Mouse (Mus musculus): ENCODE measurements around the gene Anp32a. TPM values are rescaled to one million over a fixed set of nuclear protein-coding genes. Genes with fewer than 3 reads are reported as not detected.

The Anp32a gene
- polyA plus RNA-seq, 1 experiment: 58.2 TPM

DNA sequence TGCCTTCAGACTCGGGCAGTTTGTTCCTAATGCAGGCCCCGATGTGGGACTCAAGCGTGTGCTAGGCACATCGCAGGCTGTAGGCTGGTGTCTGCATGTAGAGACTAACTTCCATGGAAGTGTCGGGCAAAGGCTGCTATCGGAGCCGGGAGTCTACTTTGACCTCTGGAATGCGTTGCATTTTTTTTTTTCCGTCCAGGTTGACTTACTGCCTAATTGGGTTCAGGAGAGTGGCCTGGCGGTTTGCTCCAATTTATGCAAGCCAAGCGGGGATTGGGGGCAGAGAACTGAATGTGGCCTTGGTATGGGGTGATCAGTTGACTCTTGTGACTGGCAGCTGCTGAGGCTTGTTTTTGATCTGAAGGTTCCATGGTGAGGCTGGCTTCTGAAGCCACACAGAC, 4.0 kb downstream of the Anp32a start:
- TF ChIP-seq POLR2A (IDR thresholded peaks at IDR 0.05; ENCODE audit: borderline replicate concordance, extremely low read depth, low read depth, low read length) (0 out of 2 replicates have a peak, but pooled peaks have one; percentile 11), CTCF (IDR thresholded peaks at IDR 0.05; ENCODE audit: insufficient read depth, low read length) (no peak)
- 16% methylated on average over 11 of the region's 11 CpGs for WGBS
- Histone ChIP-seq H3K4me1 (ENCODE audit: control insufficient read depth, insufficient read depth, low read length) (peaks cover 19% of the 10 kb centered on the region), H3K4me3 (replicated peaks; ENCODE audit: extremely low read depth, low read depth, low read length) (peak overlapping the region; percentile 96)
- peak; percentile 42 for DNase-seq

DNA sequence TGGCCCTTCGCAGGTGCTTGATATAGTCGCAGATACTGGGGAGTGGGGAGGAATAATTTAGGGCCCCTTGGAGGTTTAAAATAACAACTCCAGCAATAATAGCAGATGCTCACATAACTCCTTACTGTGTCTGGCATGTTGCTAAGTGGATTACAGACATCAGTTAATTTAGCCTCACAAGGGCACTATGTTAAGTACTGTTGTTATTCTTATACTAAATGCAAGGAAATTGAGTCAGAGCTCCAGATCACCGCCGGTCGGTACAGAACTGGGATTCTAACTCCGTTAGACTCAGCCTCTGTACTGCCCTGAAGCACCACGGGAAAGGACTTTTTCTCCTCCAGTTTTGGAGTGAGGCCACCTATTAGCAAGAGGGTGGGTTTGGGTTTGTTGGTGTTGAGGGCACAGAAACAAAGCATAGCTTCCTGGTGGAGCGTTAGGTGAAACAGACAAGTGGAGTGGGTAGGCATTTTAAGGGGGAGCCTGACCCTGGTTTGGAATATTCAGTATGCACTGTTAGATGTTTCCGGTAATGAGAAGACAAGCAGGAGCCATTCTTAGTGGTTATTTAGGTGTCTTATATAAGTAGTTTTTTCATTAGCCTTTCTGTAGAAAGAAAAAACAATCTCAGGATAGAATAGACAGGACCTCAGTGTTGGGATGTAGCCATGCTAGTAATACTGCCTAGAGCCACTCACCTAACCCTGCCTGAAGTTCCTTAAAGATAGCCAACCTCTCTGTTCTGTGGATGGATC, 4.7 kb downstream of the Anp32a start:
- 37% methylated on average over 9 of the region's 9 CpGs for WGBS
- H3K4me1 ChIP-seq (ENCODE audit: control insufficient read depth, insufficient read depth, low read length): peaks cover 18% of the 10 kb centered on the region

GRCm38 (mm10) chr9:62346388-62346679, 5.2 kb downstream of the Anp32a start:
- peak; percentile 14 for DNase-seq
- Histone ChIP-seq H3K4me1 (ENCODE audit: control insufficient read depth, insufficient read depth, low read length) (peaks cover 21% of the 10 kb centered on the region), H3K4me3 (replicated peaks; ENCODE audit: extremely low read depth, low read depth, low read length) (no peak overlapping the region)
- TF ChIP-seq POLR2A (IDR thresholded peaks at IDR 0.05; ENCODE audit: borderline replicate concordance, extremely low read depth, low read depth, low read length): no peak
- TF ChIP-seq CTCF (IDR thresholded peaks at IDR 0.05; ENCODE audit: insufficient read depth, low read length): no peak
- 60% methylated on average over 6 of the region's 6 CpGs for WGBS

More for the DNA sequence above, 4.7 kb downstream of the Anp32a start:
- DNase-seq: no peak
- no peak for TF ChIP-seq CTCF (IDR thresholded peaks at IDR 0.05; ENCODE audit: insufficient read depth, low read length)
- TF ChIP-seq POLR2A (IDR thresholded peaks at IDR 0.05; ENCODE audit: borderline replicate concordance, extremely low read depth, low read depth, low read length): no peak
- H3K4me3 ChIP-seq (replicated peaks; ENCODE audit: extremely low read depth, low read depth, low read length): no peak overlapping the region

DNA sequence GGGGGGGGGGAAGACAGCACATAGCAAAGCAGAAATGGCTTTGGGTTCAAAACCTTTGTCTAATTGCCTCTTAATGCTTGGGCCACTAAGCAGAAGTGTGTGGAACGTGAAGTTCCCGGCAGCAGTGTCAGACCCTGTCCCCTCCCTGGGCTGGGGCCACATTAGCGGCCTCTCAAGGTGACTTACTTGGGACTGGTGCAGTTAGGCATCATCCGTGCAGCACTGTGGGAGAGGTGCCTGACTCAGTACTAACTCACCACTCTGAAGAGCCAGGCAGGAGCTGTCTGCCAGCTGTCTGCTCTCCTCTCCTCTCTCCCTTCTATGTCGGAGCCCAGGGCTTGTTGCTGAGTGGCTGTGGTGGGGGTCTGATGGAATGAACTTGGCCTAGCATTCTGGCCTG, 6.1 kb downstream of the Anp32a start:
- no peak for DNase-seq
- 66% methylated on average over 5 of the region's 5 CpGs for WGBS
- no peak overlapping the region for H3K4me3 ChIP-seq (replicated peaks; ENCODE audit: extremely low read depth, low read depth, low read length)
- peaks cover 26% of the 10 kb centered on the region for H3K4me1 ChIP-seq (ENCODE audit: control insufficient read depth, insufficient read depth, low read length)
- TF ChIP-seq POLR2A (IDR thresholded peaks at IDR 0.05; ENCODE audit: borderline replicate concordance, extremely low read depth, low read depth, low read length) (no peak), CTCF (IDR thresholded peaks at IDR 0.05; ENCODE audit: insufficient read depth, low read length) (no peak)

GRCm38 (mm10) chr9:62348050-62348449, 7.0 kb downstream of the Anp32a start:
- no peak for DNase-seq
- peaks cover 28% of the 10 kb centered on the region for H3K4me1 ChIP-seq (ENCODE audit: control insufficient read depth, insufficient read depth, low read length)
- no peak overlapping the region for H3K4me3 ChIP-seq (replicated peaks; ENCODE audit: extremely low read depth, low read depth, low read length)
- 77% methylated on average over 10 of the region's 10 CpGs for WGBS
- TF ChIP-seq CTCF (IDR thresholded peaks at IDR 0.05; ENCODE audit: insufficient read depth, low read length) (no peak), POLR2A (IDR thresholded peaks at IDR 0.05; ENCODE audit: borderline replicate concordance, extremely low read depth, low read depth, low read length) (no peak)

DNA sequence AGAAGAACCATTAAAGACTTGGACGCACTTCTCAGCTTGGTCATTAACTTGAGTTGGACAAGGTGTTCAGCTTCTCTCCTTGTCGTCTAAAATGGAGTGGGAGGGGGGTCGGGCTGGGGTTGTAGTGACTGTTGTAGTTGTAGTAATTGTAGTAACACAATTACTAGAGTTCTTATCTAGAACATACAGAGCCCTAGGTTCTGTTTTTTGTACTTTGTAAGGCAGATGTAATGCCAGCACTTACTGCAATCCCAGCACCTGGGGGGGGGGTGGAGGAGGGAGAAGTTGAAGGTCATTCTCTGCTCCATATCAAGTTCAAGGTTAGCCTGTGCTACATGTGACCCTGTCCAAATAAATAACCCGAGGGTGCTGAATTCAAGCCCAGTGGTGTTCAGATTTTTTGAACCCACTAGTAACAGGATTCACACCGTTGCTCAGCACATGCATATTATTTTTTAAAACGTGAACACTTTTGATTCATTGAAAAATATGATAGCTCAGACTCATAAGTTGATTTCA, 7.4 kb downstream of the Anp32a start:
- H3K4me3 ChIP-seq (replicated peaks; ENCODE audit: extremely low read depth, low read depth, low read length): no peak overlapping the region
- TF ChIP-seq CTCF (IDR thresholded peaks at IDR 0.05; ENCODE audit: insufficient read depth, low read length) (no peak), POLR2A (IDR thresholded peaks at IDR 0.05; ENCODE audit: borderline replicate concordance, extremely low read depth, low read depth, low read length) (no peak)
- peaks cover 28% of the 10 kb centered on the region for H3K4me1 ChIP-seq (ENCODE audit: control insufficient read depth, insufficient read depth, low read length)
- no peak for DNase-seq
- WGBS: 49% methylated on average over 6 of the region's 6 CpGs

DNA sequence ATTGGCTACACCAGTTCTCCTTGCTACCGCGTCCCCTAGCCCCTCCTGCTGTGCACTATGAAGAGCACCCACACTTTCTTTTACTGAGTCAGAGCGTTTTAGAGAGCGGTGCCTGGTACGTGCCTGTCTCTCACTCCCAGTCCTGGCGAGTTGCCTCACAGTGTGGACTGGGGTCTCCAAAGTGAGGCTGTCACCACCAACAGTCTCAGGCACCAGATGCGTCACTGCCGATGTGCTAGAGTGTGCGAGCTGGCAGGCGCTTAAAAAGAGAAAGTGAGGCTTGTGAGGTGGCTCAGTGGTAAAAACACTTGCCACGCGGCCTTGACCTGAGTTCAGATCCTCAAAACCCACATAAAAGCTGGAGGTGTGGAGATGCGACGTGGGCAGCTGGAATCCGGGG, 8.2 kb downstream of the Anp32a start:
- 35% methylated on average over 15 of the region's 15 CpGs for WGBS
- TF ChIP-seq POLR2A (IDR thresholded peaks at IDR 0.05; ENCODE audit: borderline replicate concordance, extremely low read depth, low read depth, low read length): no peak
- no peak for TF ChIP-seq CTCF (IDR thresholded peaks at IDR 0.05; ENCODE audit: insufficient read depth, low read length)
- DNase-seq: peak; percentile 23
- H3K4me3 ChIP-seq (replicated peaks; ENCODE audit: extremely low read depth, low read depth, low read length): no peak overlapping the region
- peaks cover 28% of the 10 kb centered on the region for H3K4me1 ChIP-seq (ENCODE audit: control insufficient read depth, insufficient read depth, low read length)

DNA sequence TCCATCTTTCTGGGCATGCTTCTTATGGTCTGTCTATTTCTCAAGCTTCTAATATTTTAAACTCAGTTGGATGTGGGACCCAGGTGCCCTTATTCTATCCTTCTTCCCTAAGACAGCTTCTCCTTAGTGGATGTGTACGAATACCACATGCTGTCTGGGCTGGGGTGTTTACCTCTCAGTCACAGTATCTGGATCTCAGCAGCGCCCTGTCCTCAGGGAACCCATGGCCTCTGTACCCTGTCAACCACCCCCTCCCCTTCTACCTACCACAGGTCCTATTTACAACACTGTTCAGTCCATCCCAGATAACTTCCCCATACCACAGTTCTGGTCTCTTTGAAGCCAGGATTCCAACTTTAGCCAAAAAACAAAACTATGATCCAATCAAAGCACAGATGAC, 9.6 kb downstream of the Anp32a start:
- 38% methylated on average over 2 of the region's 2 CpGs for WGBS
- no peak for DNase-seq
- TF ChIP-seq CTCF (IDR thresholded peaks at IDR 0.05; ENCODE audit: insufficient read depth, low read length) (no peak), POLR2A (IDR thresholded peaks at IDR 0.05; ENCODE audit: borderline replicate concordance, extremely low read depth, low read depth, low read length) (no peak)
- Histone ChIP-seq H3K4me3 (replicated peaks; ENCODE audit: extremely low read depth, low read depth, low read length) (no peak overlapping the region), H3K4me1 (ENCODE audit: control insufficient read depth, insufficient read depth, low read length) (peaks cover 33% of the 10 kb centered on the region)

DNA sequence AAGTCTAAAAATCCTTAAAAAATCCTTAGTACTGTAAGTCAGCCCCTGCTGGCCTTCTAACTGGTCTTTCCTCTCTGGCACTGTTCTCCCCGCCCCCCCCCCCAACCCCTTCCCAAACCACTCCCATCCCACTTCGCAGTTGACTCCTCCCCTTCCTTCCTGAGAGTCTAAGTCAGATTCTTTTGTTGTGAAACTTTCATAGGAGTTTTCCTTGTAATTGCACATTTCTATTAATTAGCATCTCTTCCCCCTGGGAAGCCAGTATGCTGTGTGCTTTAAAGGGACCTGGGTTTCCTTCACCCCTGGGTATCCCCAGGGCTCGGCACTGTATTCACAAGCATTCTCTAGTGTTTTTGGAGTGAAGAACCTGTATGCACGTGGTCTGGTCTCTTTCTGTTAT, 10.1 kb downstream of the Anp32a start:
- 6% methylated on average over 4 of the region's 4 CpGs for WGBS
- DNase-seq: no peak
- TF ChIP-seq POLR2A (IDR thresholded peaks at IDR 0.05; ENCODE audit: borderline replicate concordance, extremely low read depth, low read depth, low read length) (no peak), CTCF (IDR thresholded peaks at IDR 0.05; ENCODE audit: insufficient read depth, low read length) (no peak)
- no peak overlapping the region for H3K4me3 ChIP-seq (replicated peaks; ENCODE audit: extremely low read depth, low read depth, low read length)
- H3K4me1 ChIP-seq (ENCODE audit: control insufficient read depth, insufficient read depth, low read length): peaks cover 32% of the 10 kb centered on the region

GRCm38 (mm10) chr9:62353784-62354183, 12.7 kb downstream of the Anp32a start:
- 63% methylated on average over 7 of the region's 7 CpGs for WGBS
- peaks cover 44% of the 10 kb centered on the region for H3K4me1 ChIP-seq (ENCODE audit: control insufficient read depth, insufficient read depth, low read length)
- TF ChIP-seq CTCF (IDR thresholded peaks at IDR 0.05; ENCODE audit: insufficient read depth, low read length) (no peak), POLR2A (IDR thresholded peaks at IDR 0.05; ENCODE audit: borderline replicate concordance, extremely low read depth, low read depth, low read length) (no peak)
- H3K4me3 ChIP-seq (replicated peaks; ENCODE audit: extremely low read depth, low read depth, low read length): no peak overlapping the region
- no peak for DNase-seq
